Mouse (Mus musculus) limb, embryonic 15.5 days (tissue): ENCODE measurements at regions not wholly inside any gene's neighbourhood (a gene's known extent, or its start where the extent isn't known, plus 50 kb on each side); places are given as distances from the start of the nearest gene placed in this dataset.

Experiments
- ATAC-seq: fragments of 200-750 bp; cut with Nextera tagmentation; 2 replicates; pipeline ENCODE4 v1.8.0; 2017; ENCODE audit warnings: low read depth, moderate TSS enrichment; ENCODE audit not compliant: insufficient number of reproducible peaks, low FRiP score, low TSS enrichment
- H3K27ac ChIP-seq: fragments of 300-500 bp; sonication (generic); 2 replicates; pipeline ENCODE4 v1.5.1; 2015; ENCODE audit warnings: moderate library complexity, mild to moderate bottlenecking, inconsistent platforms
- H3K27me3 ChIP-seq: fragments of 300-500 bp; sonication (generic); 2 replicates; pipeline ENCODE4 v1.6.1; 2015; ENCODE audit warnings: inconsistent platforms
- H3K36me3 ChIP-seq: fragments of 300-500 bp; sonication (generic); 2 replicates; pipeline ENCODE4 v1.6.1; 2015; ENCODE audit warnings: inconsistent platforms
- H3K4me1 ChIP-seq: fragments of 300-500 bp; sonication (generic); 2 replicates; pipeline ENCODE4 v1.6.1; 2015; ENCODE audit warnings: inconsistent platforms
- H3K4me2 ChIP-seq: fragments of 300-500 bp; sonication (generic); 2 replicates; pipeline ENCODE4 v1.6.1; 2015; ENCODE audit warnings: mild to moderate bottlenecking, inconsistent platforms
- H3K4me3 ChIP-seq: fragments of 300-500 bp; sonication (generic); 2 replicates; pipeline ENCODE4 v1.5.1; 2015; ENCODE audit warnings: mild to moderate bottlenecking, inconsistent platforms
- H3K9ac ChIP-seq: fragments of 300-500 bp; sonication (generic); 2 replicates; pipeline ENCODE4 v1.6.1; 2015; ENCODE audit warnings: inconsistent platforms
- H3K9me3 ChIP-seq: fragments of 300-500 bp; sonication (generic); 2 replicates; pipeline ENCODE4 v1.6.1; 2016; ENCODE audit warnings: inconsistent platforms
- WGBS: fragments of 180-500 bp; shearing (Covaris S2); methylation state at CpG from one replicate; pipeline ENCODE4 v1.1.7; 2015; 5-methylcytosine and 5-hydroxymethylcytosine counted together

GRCm38 (mm10) chr9:52371296-52371695 is 202.9 kb upstream of the Zc3h12c start:
- no peak for ATAC-seq
- no peak overlapping the region for H3K4me3 ChIP-seq
- H3K36me3 ChIP-seq, result no peaks in the 10 kb centered on the region
- no peaks in the 10 kb centered on the region for H3K9me3 ChIP-seq
- H3K27ac ChIP-seq, result no peak overlapping the region
- H3K4me1 ChIP-seq, result no peaks in the 10 kb centered on the region
- no peak overlapping the region for H3K4me2 ChIP-seq
- no peaks in the 10 kb centered on the region for H3K27me3 ChIP-seq
- no peak overlapping the region for H3K9ac ChIP-seq
- WGBS, result 83% methylated on average over 1 of the region's 1 CpGs

- 34% methylated on average over 9 of the region's 9 CpGs for WGBS
- Histone ChIP-seq H3K36me3 (no peaks in the 10 kb centered on the region), H3K9me3 (no peaks in the 10 kb centered on the region), H3K27me3 (no peaks in the 10 kb centered on the region), H3K4me2 (no peak overlapping the region), H3K4me1 (no peaks in the 10 kb centered on the region), H3K4me3 (no peak overlapping the region), H3K9ac (no peak overlapping the region), H3K27ac (no peak overlapping the region)
- no peak for ATAC-seq
Observed at GRCm38 (mm10) chr9:52368911-52369310, 200.5 kb upstream of the Zc3h12c start.

- Histone ChIP-seq H3K4me1 (no peaks in the 10 kb centered on the region), H3K27ac (no peak overlapping the region), H3K4me3 (no peak overlapping the region), H3K27me3 (no peaks in the 10 kb centered on the region), H3K9me3 (no peaks in the 10 kb centered on the region), H3K9ac (no peak overlapping the region), H3K4me2 (no peak overlapping the region), H3K36me3 (no peaks in the 10 kb centered on the region)
- ATAC-seq, result no peak
- 83% methylated on average over 3 of the region's 3 CpGs for WGBS
Observed at GRCm38 (mm10) chr9:52368080-52368479, 199.7 kb upstream of the Zc3h12c start.

GRCm38 (mm10) chr9:52366046-52366445 is 197.7 kb upstream of the Zc3h12c start:
- Histone ChIP-seq H3K36me3 (no peaks in the 10 kb centered on the region), H3K9me3 (no peaks in the 10 kb centered on the region), H3K27me3 (no peaks in the 10 kb centered on the region), H3K4me2 (no peak overlapping the region), H3K4me1 (no peaks in the 10 kb centered on the region), H3K27ac (no peak overlapping the region), H3K4me3 (no peak overlapping the region), H3K9ac (no peak overlapping the region)
- ATAC-seq, result no peak
- 46% methylated on average over 9 of the region's 9 CpGs for WGBS

- Histone ChIP-seq H3K27ac (no peak overlapping the region), H3K27me3 (no peaks in the 10 kb centered on the region), H3K9me3 (no peaks in the 10 kb centered on the region), H3K4me1 (no peaks in the 10 kb centered on the region), H3K36me3 (no peaks in the 10 kb centered on the region), H3K9ac (no peak overlapping the region), H3K4me2 (no peak overlapping the region), H3K4me3 (no peak overlapping the region)
- no peak for ATAC-seq
- WGBS, result 82% methylated on average over 2 of the region's 2 CpGs
Observed at GRCm38 (mm10) chr9:52361599-52361998, 193.2 kb upstream of the Zc3h12c start.

- H3K4me3 ChIP-seq, result no peak overlapping the region
- H3K27ac ChIP-seq, result no peak overlapping the region
- no peaks in the 10 kb centered on the region for H3K36me3 ChIP-seq
- no peak overlapping the region for H3K4me2 ChIP-seq
- H3K9ac ChIP-seq, result no peak overlapping the region
- no peaks in the 10 kb centered on the region for H3K4me1 ChIP-seq
- no peak for ATAC-seq
- no peaks in the 10 kb centered on the region for H3K27me3 ChIP-seq
- WGBS, result 49% methylated on average over 3 of the region's 3 CpGs
- H3K9me3 ChIP-seq, result no peaks in the 10 kb centered on the region
Observed at GRCm38 (mm10) chr9:52359416-52359815, 191.0 kb upstream of the Zc3h12c start.

GRCm38 (mm10) chr9:52356549-52356948 is 188.2 kb upstream of the Zc3h12c start:
- H3K9ac ChIP-seq, result no peak overlapping the region
- no peaks in the 10 kb centered on the region for H3K36me3 ChIP-seq
- H3K4me1 ChIP-seq, result no peaks in the 10 kb centered on the region
- no peaks in the 10 kb centered on the region for H3K9me3 ChIP-seq
- H3K27me3 ChIP-seq, result no peaks in the 10 kb centered on the region
- ATAC-seq, result no peak
- no peak overlapping the region for H3K4me2 ChIP-seq
- no peak overlapping the region for H3K27ac ChIP-seq
- WGBS, result 84% methylated on average over 3 of the region's 3 CpGs
- H3K4me3 ChIP-seq, result no peak overlapping the region

- WGBS, result 55% methylated on average over 10 of the region's 10 CpGs
- Histone ChIP-seq H3K36me3 (no peaks in the 10 kb centered on the region), H3K9ac (no peak overlapping the region), H3K27me3 (no peaks in the 10 kb centered on the region), H3K9me3 (no peaks in the 10 kb centered on the region), H3K4me2 (no peak overlapping the region), H3K4me1 (no peaks in the 10 kb centered on the region), H3K27ac (no peak overlapping the region), H3K4me3 (no peak overlapping the region)
- ATAC-seq, result no peak
Observed at GRCm38 (mm10) chr9:52355187-52355982, 187.0 kb upstream of the Zc3h12c start.

- Histone ChIP-seq H3K4me2 (no peak overlapping the region), H3K4me1 (no peaks in the 10 kb centered on the region), H3K27ac (no peak overlapping the region), H3K4me3 (no peak overlapping the region), H3K27me3 (no peaks in the 10 kb centered on the region), H3K9ac (no peak overlapping the region), H3K9me3 (no peaks in the 10 kb centered on the region), H3K36me3 (no peaks in the 10 kb centered on the region)
- ATAC-seq, result no peak
- 67% methylated on average over 7 of the region's 7 CpGs for WGBS
Observed at GRCm38 (mm10) chr9:52348536-52349527, 180.5 kb upstream of the Zc3h12c start.

- H3K4me2 ChIP-seq, result no peak overlapping the region
- 80% methylated on average over 2 of the region's 2 CpGs for WGBS
- no peak overlapping the region for H3K9ac ChIP-seq
- H3K9me3 ChIP-seq, result no peaks in the 10 kb centered on the region
- H3K4me3 ChIP-seq, result no peak overlapping the region
- no peak overlapping the region for H3K27ac ChIP-seq
- ATAC-seq, result no peak
- H3K4me1 ChIP-seq, result no peaks in the 10 kb centered on the region
- no peaks in the 10 kb centered on the region for H3K36me3 ChIP-seq
- H3K27me3 ChIP-seq, result no peaks in the 10 kb centered on the region
Observed at GRCm38 (mm10) chr9:52344177-52344877, 176.0 kb upstream of the Zc3h12c start.

GRCm38 (mm10) chr9:52341029-52341428 is 172.7 kb upstream of the Zc3h12c start:
- Histone ChIP-seq H3K4me1 (no peaks in the 10 kb centered on the region), H3K9me3 (no peaks in the 10 kb centered on the region), H3K27ac (no peak overlapping the region), H3K36me3 (no peaks in the 10 kb centered on the region), H3K4me3 (no peak overlapping the region), H3K27me3 (no peaks in the 10 kb centered on the region), H3K9ac (no peak overlapping the region), H3K4me2 (no peak overlapping the region)
- 57% methylated on average over 2 of the region's 2 CpGs for WGBS
- ATAC-seq, result no peak
